Mouse (Mus musculus) liver, embryonic 14.5 days (tissue): ENCODE measurements at regions not wholly inside any gene's neighbourhood (a gene's known extent, or its start where the extent isn't known, plus 50 kb on each side); places are given as distances from the start of the nearest gene placed in this dataset.

ENCODE experiments used
- ATAC-seq: fragments of 200-750 bp; cut with Nextera tagmentation; 2 replicates; pipeline ENCODE4 v1.8.0; 2017; ENCODE audit warnings: moderate number of reproducible peaks, mild to moderate bottlenecking, moderate library complexity; ENCODE audit not compliant: insufficient read depth
- DNase-seq, 3 experiments: peaks; one replicate each; pipeline ENCODE4 v3.0.0-alpha.2; 2012 to 2013; ENCODE audit warnings: low read depth in 3 of 3, low spot score in 3 of 3
- H3K27ac ChIP-seq: fragments of 300-500 bp; sonication (generic); 2 replicates; pipeline ENCODE4 v1.5.1; 2014; ENCODE audit warnings: moderate library complexity, mild to moderate bottlenecking, control low read depth, inconsistent platforms
- H3K27me3 ChIP-seq: fragments of 300-500 bp; sonication (generic); 2 replicates; pipeline ENCODE4 v1.6.1; 2014; ENCODE audit warnings: mild to moderate bottlenecking, low read length, moderate library complexity; ENCODE audit not compliant: control insufficient read depth, insufficient read depth
- H3K36me3 ChIP-seq: fragments of 300-500 bp; sonication (generic); replicated peaks from 2 replicates; pipeline ENCODE4 v1.6.1; 2014; ENCODE audit warnings: low read depth; ENCODE audit not compliant: control insufficient read depth, insufficient read depth
- H3K4me1 ChIP-seq, 2 experiments: fragments of 200-500 bp in 1 of 2; fragments of 300-500 bp in 1 of 2; sonication (generic) in 1 of 2; replicated peaks; 2 replicates each; pipeline ENCODE4 v1.6.1; 2012 to 2014; ENCODE audit warnings: antibody characterized with exemption in 1 of 2, inconsistent platforms in 1 of 2, low read length in 1 of 2; ENCODE audit not compliant: control insufficient read depth in 2 of 2, insufficient read depth in 2 of 2
- H3K4me2 ChIP-seq: fragments of 300-500 bp; sonication (generic); 2 replicates; pipeline ENCODE4 v1.6.1; 2014; ENCODE audit warnings: low read depth, mild to moderate bottlenecking, control low read depth, moderate library complexity
- H3K4me3 ChIP-seq, 2 experiments: fragments of 200-500 bp in 1 of 2; fragments of 300-500 bp in 1 of 2; sonication (generic) in 1 of 2; 2 replicates each; pipeline ENCODE4 v1.5.1; 2012 to 2014; ENCODE audit warnings: low read depth in 2 of 2, low read length in 2 of 2, mild to moderate bottlenecking in 2 of 2, control low read depth in 1 of 2, inconsistent platforms in 1 of 2, moderate library complexity in 1 of 2; ENCODE audit not compliant: insufficient read depth in 1 of 2
- H3K9ac ChIP-seq: fragments of 300-500 bp; sonication (generic); replicated peaks from 2 replicates; pipeline ENCODE4 v1.6.1; 2014; ENCODE audit warnings: mild to moderate bottlenecking, control low read depth, moderate library complexity
- H3K9me3 ChIP-seq: fragments of 300-500 bp; sonication (generic); 2 replicates; pipeline ENCODE4 v1.6.1; 2016; ENCODE audit warnings: low read length, mixed read lengths; ENCODE audit not compliant: control insufficient read depth
- CTCF ChIP-seq: IDR thresholded peaks from 2 replicates; pipeline ENCODE4 v1.5.1; 2016; ENCODE audit warnings: antibody characterized with exemption, low read depth, control low read depth
- EP300 ChIP-seq: IDR thresholded peaks from 2 replicates; pipeline ENCODE4 v1.6.1; 2016; ENCODE audit warnings: antibody characterized with exemption, low read depth
- WGBS: fragments of 180-500 bp; shearing (Covaris S2); extraction: QIAGEN DNeasy Blood & Tissue Kit; methylation state at CpG from one replicate; pipeline ENCODE4 v1.1.7; 2014; ENCODE audit not compliant: insufficient replicate concordance; 5-methylcytosine and 5-hydroxymethylcytosine counted together

DNA sequence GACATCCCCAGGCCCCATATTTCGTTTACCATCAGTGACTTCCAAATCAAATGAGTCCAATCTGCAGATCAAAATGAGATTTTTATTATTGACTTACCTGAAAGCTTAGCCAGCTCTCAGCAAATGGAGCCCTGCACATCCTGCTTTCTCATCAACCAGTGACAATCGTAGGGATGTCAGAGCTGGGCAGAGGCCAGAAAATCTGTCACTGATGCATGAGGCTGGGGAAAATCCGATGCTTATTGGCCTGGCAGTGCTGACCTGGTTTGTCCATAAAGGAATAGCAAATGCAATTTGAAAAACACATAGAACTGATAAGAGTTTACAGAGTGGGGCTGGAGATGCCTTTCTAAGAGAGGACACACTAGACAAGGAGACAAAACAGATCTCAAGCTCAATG is 518.1 kb upstream of the Clint1 start:
- Histone ChIP-seq H3K4me3 (no peak overlapping the region), H3K9ac (no peak overlapping the region), H3K9me3 (no peaks in the 10 kb centered on the region), H3K27ac (no peak overlapping the region), H3K4me1 (no peaks in the 10 kb centered on the region), H3K4me2 (no peak overlapping the region), H3K27me3 (no peaks in the 10 kb centered on the region), H3K36me3 (no peaks in the 10 kb centered on the region)
- TF ChIP-seq EP300 (no peak), CTCF (no peak)
- DNase-seq (no peak), ATAC-seq (no peak)
- 48% methylated on average over 3 of the region's 3 CpGs for WGBS

DNA sequence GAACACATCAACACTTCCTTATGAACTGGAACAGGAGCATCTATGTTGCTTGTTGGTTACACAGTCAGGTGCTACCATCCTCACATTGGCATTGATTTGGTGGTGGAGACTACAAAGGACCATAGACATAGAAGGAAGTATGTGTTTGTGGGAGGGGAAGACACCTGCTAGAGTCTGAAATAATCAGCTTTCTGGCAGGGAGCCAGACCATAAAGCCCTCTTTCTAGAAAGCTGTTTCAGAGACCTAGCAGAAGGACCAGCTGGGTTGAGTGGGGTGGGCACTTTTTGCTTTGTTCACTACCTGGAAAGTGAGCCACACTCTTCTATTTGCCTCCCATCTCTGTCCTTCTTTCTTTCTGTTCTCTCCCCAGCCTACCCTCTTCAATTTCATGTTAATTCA is 502.5 kb upstream of the Clint1 start:
- H3K9me3 ChIP-seq, result no peaks in the 10 kb centered on the region
- ATAC-seq (no peak), DNase-seq (no peak)
- no peak overlapping the region for H3K4me2 ChIP-seq
- H3K27ac ChIP-seq, result no peak overlapping the region
- no peaks in the 10 kb centered on the region for H3K4me1 ChIP-seq
- H3K27me3 ChIP-seq, result no peaks in the 10 kb centered on the region
- no peaks in the 10 kb centered on the region for H3K36me3 ChIP-seq
- no peak overlapping the region for H3K4me3 ChIP-seq
- H3K9ac ChIP-seq, result no peak overlapping the region
- TF ChIP-seq EP300, result no peak
- no peak for TF ChIP-seq CTCF

GRCm38 (mm10) chr11:45365343-45365742 is 486.5 kb upstream of the Clint1 start:
- Histone ChIP-seq H3K9me3 (no peaks in the 10 kb centered on the region), H3K4me1 (no peaks in the 10 kb centered on the region), H3K4me3 (no peak overlapping the region), H3K9ac (no peak overlapping the region), H3K36me3 (no peaks in the 10 kb centered on the region), H3K27me3 (no peaks in the 10 kb centered on the region), H3K4me2 (no peak overlapping the region), H3K27ac (no peak overlapping the region)
- no peak for DNase-seq
- no peak for TF ChIP-seq CTCF
- TF ChIP-seq EP300, result no peak
- WGBS, result 59% methylated on average over 3 of the region's 3 CpGs
- no peak for ATAC-seq

GRCm38 (mm10) chr11:45389243-45390146 is 462.4 kb upstream of the Clint1 start:
- H3K9ac ChIP-seq, result no peak overlapping the region
- no peak for TF ChIP-seq CTCF
- TF ChIP-seq EP300, result no peak
- WGBS, result 55% methylated on average over 11 of the region's 11 CpGs

DNA sequence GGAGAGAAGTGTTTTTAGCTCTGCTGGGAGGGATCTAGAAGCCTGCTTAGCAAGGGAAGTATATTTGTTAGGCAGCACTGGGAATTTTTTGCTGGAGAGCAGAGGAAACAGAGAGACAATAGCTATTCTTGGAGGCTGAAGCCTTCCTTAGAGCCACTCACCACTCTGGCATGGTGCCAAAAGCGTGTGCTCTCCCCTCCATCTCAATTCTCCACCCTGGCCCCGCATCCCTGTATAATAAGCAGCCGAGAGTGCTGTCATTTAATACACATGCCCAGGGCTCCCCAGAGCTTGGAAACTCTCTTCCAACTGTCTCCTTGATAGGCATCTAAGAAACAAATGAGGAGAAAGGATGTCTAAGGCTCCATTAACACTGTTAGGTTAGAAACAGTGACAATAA is 455.8 kb upstream of the Clint1 start:
- Histone ChIP-seq H3K4me1 (no peaks in the 10 kb centered on the region), H3K36me3 (no peaks in the 10 kb centered on the region), H3K27ac (no peak overlapping the region), H3K9ac (no peak overlapping the region), H3K4me2 (no peak overlapping the region), H3K4me3 (no peak overlapping the region), H3K9me3 (no peaks in the 10 kb centered on the region), H3K27me3 (no peaks in the 10 kb centered on the region)
- ATAC-seq, result no peak
- no peak for DNase-seq
- WGBS, result 29% methylated on average over 3 of the region's 3 CpGs
- no peak for TF ChIP-seq EP300
- TF ChIP-seq CTCF, result no peak

More at GRCm38 (mm10) chr11:45389243-45390146, 462.4 kb upstream of the Clint1 start:
- ATAC-seq (no peak), DNase-seq (no peak)
- Histone ChIP-seq H3K27ac (no peak overlapping the region), H3K9me3 (no peaks in the 10 kb centered on the region), H3K27me3 (no peaks in the 10 kb centered on the region), H3K4me3 (no peak overlapping the region), H3K4me1 (no peaks in the 10 kb centered on the region), H3K36me3 (no peaks in the 10 kb centered on the region), H3K4me2 (no peak overlapping the region)
